Mouse (Mus musculus) right cerebral cortex, postnatal 14 days (tissue): Measurements from ENCODE around the gene 2410004P03Rik.
A peak's percentile ranks its signal among the peaks of the same experiment; 100 is the strongest.
"Not testable (repeated sequence)": the region's sequence is repeated elsewhere in the genome, so short reads cannot be mapped to it uniquely, and the experiment has no call there.

ENCODE experiments used
- DNase-seq: peaks from one replicate; pipeline ENCODE4 v3.0.0; 2022

Gene 2410004P03Rik

GRCm38 (mm10) chr12:17011100-17011870, at the start of gene 2410004P03Rik:
TSS of gene 2410004P03Rik (minus strand) at chr12:17011727.
- DNase-seq, result peak; percentile 80

DNA sequence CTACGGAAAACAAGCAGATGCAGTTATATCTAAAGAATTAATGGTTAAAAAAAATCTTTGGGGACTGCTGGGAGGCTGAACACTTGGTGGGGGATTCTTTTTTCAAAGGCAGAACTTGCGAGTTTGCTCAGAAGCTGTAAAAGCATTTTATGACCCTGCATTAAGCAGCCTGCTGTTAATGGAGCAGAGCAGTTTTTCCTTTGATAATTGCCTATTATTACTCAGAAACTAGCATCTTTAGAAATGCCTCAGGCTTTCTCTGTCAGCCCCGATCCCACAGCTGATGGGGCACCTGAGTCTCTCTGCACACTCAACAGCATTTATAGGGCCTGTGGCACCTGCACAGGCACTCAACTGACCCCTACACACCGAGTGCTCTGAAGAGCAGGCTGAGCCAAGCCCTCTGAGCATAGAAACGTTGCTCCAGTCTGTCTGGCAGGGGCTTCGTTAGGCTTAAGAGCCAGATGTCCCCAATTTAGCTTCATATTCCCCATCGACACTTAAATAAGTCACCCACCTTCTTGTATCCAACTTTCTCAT, 49.7 kb upstream of the 2410004P03Rik start:
- DNase-seq, result no peak

- no peak for DNase-seq
Observed at GRCm38 (mm10) chr12:17058490-17058889, 47.0 kb upstream of the 2410004P03Rik start.

GRCm38 (mm10) chr12:17057110-17057509, 45.6 kb upstream of the 2410004P03Rik start:
- DNase-seq, result no peak

DNA sequence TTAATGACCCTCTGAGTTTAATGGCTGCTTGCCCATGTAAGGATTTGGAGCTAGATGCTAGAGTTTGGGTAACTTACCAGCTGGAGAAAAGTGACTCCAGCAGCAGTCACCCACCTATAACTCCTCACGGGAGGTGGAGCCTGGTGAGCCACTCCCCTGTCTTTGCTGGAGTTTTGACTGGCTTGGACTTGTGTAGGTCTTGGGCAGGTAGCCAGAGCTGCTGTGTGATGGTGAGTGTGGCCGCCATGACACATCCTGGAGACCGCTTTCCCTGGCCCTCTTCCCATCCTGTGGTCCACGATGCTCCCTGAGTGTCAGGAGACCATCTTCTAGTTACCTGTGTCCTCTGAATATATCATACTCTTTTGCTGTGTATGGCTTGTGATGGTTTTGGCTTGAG, 44.2 kb upstream of the 2410004P03Rik start:
- DNase-seq, result no peak

- DNase-seq, result no peak
Observed at GRCm38 (mm10) chr12:17054691-17055090, 43.2 kb upstream of the 2410004P03Rik start.

DNA sequence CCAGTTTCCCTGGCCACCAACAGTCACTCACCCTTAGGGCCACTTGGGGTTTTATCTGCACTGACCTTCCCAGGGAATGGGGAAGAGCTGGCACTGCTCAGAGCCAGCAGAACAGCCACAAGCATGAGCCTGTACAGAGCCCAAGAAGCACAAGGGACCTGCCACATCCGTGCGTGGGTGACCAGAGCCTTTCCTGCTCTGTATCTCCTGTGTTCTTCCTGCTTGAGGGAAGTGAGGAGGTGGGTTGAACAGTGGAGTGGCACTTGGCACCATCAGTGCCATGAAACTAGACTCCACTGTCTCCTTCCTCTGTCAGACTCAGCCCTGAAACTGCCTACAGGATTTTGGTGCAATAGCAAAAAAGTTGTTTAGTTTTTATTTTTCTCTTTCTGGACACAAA, 41.1 kb upstream of the 2410004P03Rik start:
- DNase-seq, result no peak

DNA sequence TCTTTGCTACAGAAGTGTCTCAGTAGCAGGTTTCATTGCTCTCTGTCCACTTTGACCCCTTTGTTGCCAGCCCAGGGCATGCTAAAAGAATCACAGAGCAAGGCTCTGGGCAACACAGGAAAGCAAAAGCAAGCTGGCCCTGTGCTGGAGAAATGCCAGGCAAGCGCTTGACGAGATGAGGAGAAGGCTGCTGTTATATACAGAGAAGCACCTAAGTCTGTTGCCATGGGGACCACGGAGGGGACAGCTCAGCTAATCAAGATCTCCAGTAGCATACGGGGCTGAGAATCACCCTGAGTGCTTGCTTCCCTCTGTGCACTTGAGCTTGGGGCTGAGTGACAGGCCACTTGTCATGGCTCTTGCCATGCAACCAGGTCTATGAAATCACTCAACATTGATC, 39.5 kb upstream of the 2410004P03Rik start:
- DNase-seq, result peak; percentile 69

- no peak for DNase-seq
Observed at GRCm38 (mm10) chr12:17049796-17050195, 38.3 kb upstream of the 2410004P03Rik start.

DNA sequence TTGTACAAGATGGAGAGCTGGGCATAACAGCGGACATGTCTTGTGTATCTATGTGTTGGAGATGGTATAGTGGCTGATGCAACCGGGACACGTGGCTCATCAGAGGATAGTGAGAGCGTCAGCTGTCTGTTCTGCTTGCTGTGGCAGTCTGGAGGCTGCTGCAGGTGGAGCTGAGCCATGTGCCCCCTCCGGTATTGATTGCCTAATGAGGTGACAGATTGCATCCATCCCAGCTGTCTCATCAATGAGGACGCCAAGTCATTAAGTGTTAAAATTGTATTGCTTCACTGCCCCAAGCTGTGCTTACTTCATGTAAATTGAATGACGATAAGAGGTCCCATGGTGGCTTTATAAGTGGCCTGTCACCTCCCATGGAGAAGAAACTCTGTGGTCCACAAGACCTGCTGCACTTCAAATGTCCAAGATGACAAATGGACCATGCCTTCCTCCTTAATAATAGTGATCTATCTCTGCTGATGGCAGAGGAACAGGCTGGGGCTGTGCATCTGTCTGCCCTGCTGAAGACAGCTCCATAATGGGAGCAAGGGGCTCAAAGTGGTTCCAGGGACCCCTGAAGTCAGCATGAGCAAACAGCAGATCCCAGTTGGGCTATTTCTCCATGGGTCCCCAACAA, 37.6 kb upstream of the 2410004P03Rik start:
- no peak for DNase-seq

DNA sequence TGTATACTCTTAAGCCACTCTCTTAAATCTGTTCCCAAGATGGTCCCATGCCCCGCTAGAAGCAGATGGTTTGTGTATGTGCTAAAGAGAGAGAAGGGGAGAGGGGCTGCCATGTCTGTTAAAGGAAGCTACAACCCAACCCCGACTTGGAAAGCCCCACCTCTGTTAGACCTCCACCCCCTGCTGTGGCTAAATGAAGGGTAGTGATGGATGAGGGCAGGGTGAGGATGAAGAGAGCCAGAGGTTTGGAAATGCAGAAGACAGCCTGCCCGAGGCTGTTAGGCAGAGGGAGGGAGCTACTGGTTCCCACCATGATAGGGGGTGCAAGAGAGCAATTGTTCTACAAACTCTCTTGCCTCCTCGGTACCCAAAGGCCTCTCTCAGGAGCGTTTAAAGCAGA, 31.8 kb upstream of the 2410004P03Rik start:
- DNase-seq, result no peak

GRCm38 (mm10) chr12:17040567-17040966, 29.0 kb upstream of the 2410004P03Rik start:
- DNase-seq, result no peak

DNA sequence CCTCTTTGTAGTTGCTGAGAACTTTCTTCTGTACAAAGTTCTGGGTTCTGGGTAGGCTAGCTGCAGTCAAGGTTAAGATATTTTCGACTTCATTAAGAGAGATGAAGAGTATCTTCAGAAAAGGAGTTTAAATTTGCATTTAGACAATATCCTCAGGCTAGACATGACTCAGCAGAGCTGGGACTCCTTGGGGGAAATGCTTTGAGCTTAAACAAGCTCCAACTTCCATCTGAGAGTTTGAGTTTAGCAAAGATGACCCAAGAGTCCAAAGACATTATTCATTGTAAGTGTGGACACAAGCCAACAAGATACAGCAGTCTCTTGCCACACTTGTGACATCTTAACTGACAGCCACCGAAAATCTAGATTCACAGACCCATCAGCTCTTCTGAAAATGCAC, 27.9 kb upstream of the 2410004P03Rik start:
- DNase-seq, result no peak

DNA sequence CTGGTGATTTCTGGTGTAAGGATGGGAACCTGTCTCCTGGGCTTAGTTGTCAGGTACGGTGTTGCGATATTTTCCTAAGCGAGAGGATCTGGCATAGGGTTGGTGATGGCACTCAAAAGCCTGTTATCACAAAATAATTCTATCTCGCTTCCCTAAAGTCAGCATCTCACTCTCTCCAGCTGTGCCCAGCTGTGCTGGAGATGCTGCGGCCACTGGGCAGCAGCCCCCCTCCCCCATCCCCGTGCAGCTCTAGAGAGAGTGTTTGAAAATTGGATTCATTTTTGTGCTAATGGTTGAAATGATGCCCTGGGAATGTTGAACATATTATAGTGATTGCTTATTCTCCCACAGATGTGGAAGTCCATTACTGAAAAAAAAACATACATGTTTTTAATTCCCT, 26.7 kb upstream of the 2410004P03Rik start:
- no peak for DNase-seq

- DNase-seq, result peak; percentile 66
Observed at GRCm38 (mm10) chr12:17037053-17037610, 25.6 kb upstream of the 2410004P03Rik start.

DNA sequence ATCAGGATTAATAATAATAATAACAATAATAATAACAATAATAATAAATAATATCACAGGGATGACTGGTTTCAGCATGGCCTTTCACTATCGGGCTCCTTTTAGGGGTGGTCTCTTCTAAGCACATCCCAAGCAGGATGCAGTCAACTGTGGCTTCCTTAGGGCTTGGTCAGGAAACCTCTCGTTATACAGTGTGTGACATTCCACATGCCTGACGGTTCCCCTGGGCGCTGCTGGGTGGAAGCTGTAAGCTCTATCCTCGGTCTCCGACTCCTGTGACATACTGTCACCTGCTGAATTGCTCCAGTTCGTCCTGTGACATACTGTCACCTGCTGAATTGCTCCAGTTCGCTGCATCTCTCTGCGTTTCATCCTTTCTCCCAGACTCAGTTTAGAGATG, 25.0 kb upstream of the 2410004P03Rik start:
- DNase-seq, result no peak

GRCm38 (mm10) chr12:17035128-17035527, 23.6 kb upstream of the 2410004P03Rik start:
- DNase-seq, result peak; percentile 53

- no peak for DNase-seq
Observed at GRCm38 (mm10) chr12:17034671-17035070, 23.1 kb upstream of the 2410004P03Rik start.

- DNase-seq, result peak; percentile 41
Observed at GRCm38 (mm10) chr12:17033464-17033841, 21.9 kb upstream of the 2410004P03Rik start.

DNA sequence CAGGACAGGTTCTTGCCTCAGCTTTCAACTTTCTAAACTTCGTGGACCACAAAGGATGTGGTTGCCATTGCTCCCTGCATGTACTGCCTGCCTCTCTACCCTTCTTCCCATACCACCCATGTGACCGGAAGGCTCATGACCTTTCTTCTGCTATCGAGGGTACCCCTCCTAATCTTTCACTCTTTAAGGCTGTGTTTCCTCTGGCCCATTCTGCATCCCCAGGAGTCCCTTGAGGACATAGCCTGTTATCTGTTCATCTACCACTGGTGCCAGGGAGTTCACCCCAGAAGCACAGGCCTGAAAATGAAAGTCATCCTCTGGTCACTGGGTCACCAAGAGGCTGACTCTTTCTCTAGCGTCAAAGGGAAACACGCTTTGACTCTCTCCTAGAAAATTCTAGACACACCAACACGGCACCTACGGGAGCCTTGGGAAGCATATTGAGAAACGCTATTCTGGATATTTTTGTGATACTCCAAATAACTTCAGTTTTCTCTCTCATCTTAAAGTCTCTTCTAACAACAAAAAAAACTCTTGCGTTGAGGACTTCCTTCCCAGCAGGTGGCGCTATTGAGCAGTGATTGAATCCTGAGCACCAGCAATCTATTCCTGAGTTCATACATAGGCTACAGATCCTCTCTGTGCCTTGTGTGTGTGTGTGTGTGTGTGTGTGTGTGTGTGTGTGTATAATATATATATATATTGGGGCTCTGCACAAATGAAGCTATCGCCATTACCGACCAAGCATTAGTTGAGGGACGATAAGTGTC, 21.4 kb upstream of the 2410004P03Rik start:
- peak; percentile 94 for DNase-seq

- no peak for DNase-seq
Observed at GRCm38 (mm10) chr12:17024554-17025110, 13.1 kb upstream of the 2410004P03Rik start.

GRCm38 (mm10) chr12:17022145-17022544, 10.6 kb upstream of the 2410004P03Rik start:
- DNase-seq, result no peak

GRCm38 (mm10) chr12:17021125-17021524, 9.6 kb upstream of the 2410004P03Rik start:
- DNase-seq, result not testable (repeated sequence)
